Mouse (Mus musculus) bone marrow, adult 2 months (tissue): ENCODE measurements at regions not wholly inside any gene's neighbourhood (a gene's known extent, or its start where the extent isn't known, plus 50 kb on each side); places are given as distances from the start of the nearest gene placed in this dataset.

Source experiments
- CTCF ChIP-seq: fragments of 200-500 bp; IDR thresholded peaks from 2 replicates; pipeline ENCODE4 v1.5.1; 2011; ENCODE audit warnings: low read length, control low read depth; ENCODE audit not compliant: control insufficient read depth, insufficient read depth
- POLR2A ChIP-seq: fragments of 200-500 bp; IDR thresholded peaks from 2 replicates; pipeline ENCODE4 v1.6.1; 2011; ENCODE audit warnings: low read depth, mild to moderate bottlenecking, control low read depth, low read length, borderline replicate concordance; ENCODE audit not compliant: control insufficient read depth

DNA sequence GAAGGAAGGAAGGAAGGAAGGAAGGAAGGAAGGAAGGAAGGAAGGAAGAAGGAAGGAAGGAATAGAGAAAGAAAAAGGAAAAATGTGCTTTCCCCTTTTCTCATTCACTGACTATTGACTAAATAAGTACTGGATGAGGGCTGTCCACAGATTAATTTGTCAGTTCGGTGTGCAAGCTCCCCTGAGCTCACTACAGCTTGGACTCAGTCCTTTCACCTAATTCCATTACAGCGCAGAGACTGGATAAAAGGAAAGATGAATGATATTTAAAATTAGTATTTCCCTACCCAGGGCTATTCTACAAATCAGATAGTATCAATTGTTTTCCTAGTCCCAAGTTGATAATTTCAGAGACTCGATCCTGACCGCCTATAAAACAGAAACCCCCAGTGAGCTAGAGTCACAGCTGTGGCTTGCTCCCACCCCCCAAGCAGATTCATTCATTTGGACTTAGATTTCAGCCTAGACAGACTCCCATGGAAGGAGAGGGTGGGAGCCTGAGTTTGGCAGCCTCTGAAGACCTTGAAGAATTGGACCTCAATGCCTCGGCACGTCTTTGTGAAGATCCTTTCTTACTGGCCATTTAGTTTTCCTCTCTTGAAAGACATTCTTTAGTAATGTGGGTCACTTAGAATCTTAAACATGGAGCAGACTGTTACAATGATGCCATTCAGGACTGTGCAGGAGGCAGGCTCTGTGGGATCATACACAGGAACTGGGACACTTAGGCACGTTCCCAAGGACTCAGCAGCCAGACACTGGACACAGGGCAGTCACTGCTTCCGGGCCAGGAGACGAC, 179.2 kb upstream of the Pabpc6 start:
- TF ChIP-seq CTCF (no peak), POLR2A (no peak)
